Mouse (Mus musculus): ENCODE data around the gene Ackr3. TPM values are rescaled to one million over a fixed set of nuclear protein-coding genes. Genes with fewer than 3 reads are reported as not detected.

Gene Ackr3
- polyA plus RNA-seq (2017; shearing (Covaris generic)): under 1 TPM in 1 of 3 experiments, not detected in 2; 0.54 TPM

DNA sequence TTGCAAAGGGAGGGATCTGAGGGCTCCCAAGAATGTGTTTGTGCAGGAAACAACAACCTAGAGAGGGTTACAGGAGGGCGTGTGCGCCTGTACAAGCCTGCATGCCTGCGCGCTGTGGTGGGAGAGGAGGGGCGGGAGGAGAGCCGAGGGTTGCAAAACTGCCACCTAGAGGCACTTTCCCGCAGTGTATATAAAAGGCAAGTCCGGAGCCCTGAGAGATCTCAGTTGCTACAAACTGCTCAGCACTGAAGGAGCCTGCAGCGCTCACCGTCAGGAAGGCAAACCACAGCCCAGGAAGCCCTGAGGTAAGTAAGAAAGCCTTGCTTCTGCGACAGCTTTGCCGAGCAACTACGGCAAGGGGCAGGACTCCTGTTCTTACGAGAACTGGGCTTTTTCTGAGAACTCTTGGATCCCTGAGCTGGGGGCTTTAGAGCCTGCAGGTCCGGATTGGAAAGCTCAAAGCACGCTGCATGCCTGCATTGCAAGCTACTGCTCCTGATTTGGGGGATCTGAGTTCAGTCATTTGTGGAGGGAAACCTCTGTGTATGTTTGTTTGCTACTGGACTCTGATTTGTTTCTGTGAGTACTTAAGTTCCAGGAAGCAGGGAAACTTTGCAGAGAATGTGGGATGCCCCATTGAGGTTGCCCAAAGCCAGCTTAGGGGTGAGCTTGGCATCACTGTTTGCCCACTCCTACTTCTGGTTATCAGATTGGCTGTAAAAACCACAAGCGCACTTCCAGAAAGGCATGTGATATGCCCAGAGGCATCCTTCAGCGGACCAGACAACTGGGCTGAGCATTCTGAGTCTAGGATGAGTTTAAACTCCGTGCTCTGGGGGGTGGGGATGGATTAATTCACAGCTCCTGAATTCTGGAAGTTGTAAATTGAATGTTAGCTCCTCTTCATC lies at the start of gene Ackr3:
TSS of gene Ackr3 (plus strand) at position 198 of the 908 bp plus-strand sequence.
- no peak for ATAC-seq

DNA sequence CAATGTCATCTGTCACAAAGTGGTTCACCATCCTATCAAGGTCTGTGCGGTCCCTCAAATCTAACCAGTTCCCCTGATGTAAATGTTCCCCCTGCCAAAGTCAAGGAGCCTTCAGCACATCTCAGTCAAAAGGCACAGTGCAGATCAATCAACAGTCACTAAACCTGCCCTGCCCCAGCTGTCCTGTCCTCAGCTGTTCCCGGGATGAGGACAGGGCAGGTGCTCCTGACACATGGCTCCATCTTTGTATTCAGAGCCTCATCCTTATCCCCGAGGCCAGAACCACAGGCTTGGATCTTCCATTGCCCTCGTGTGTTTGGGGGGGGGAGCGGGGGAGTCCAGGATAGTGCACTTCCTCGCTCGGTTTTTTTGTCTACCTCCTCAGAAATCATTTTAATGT lies 47.2 kb upstream of the Ackr3 start:
- no peak for ATAC-seq

DNA sequence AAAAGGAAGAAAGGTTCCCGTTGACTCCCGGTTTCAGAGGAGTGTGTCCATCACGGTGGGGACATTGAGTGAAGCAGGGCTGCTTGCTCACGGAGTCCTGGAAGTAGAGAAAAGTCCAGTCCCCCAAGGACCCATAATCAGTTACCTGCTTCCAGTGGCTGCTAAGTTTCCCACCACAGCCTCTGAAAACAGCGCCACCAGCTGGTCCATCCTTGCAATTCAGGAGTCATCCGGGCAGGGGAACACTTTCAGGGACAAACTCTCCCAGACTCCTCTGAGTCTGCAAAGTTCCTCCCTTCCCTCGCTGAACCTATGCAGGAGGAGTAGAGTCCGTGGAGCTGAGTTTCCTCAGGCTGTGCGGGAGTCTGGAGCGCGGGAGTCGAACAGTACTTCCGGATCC lies 43.9 kb upstream of the Ackr3 start:
- no peak for ATAC-seq

DNA sequence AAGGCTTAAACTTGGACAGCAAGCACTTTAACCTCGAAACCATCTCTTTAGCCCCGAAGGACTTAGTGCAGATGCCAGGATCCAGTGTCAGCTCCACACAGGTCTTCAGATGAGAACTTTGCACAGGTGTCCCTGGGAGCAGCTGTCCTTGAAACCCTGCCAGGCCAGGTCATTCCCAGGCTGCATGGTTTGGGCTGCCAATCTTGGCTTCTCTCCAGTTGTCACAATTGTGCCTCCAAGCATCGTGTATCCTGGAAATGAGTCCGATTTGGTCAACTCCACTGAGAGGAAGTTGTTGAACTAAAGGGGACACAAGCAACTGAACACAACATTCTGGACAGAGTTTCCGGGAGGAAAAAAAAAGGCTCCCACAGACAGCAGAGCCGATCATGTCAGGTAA lies 42.2 kb upstream of the Ackr3 start:
- ATAC-seq: no peak

DNA sequence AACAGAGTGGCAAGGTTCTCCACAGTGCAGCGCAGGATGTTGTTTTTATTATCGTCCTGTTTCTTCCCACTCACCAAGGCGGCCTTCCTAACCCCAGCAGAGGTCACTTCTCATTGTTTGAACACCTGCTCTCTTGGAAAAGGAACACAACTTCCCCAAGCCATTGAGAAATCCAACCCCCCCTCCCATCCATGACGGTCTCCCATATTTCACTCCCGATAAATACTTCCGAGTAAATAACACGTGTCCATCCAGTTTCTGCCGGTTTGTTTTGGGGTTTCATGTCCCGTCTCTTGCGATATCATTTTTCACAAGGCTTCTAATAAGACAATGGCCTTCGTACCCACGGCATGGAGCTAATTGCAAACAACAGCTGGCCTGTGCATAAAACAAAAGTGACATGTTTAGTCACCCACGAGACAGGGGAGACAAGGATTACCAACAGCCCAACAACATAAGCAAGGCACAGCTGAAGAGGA lies 41.4 kb upstream of the Ackr3 start:
- ATAC-seq: no peak

DNA sequence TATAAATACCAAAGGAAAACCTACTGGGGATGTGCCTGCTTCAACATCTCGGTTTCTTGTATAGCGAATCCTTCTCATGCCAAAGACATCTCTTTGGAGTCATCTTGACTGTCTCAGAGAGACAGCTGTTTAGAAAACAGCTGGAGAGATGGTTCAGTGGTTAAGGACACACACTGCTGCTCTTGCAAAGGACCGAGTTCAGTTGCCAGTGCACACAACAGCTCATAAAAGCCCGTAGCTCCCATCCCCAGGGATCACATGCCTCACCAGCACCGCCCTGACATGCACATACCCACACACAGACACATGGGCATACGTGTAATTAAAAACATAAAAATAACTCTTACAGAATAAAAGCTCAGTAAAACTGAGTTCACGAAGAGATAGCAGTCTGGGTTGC lies 40.6 kb upstream of the Ackr3 start:
- no peak for ATAC-seq

DNA sequence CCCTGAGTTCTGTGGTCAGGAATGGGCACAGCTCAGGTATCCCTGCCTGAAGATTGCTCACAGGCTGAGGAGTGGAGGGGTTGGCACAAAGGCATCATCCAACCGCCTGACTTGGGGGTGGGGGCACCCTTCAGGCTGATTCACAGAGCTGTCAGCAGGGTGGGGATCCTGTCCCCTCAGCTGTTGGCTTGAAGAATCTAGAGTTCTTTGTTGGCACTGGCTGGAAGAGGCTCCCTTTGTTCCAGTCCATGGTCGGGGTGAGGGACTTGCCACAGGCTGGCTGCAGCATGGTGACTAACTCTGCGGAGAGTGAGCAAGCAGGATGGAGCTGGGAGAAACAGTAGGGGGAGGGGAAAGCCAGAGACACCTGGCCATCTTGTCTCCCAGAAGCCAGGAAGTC lies 39.5 kb upstream of the Ackr3 start:
- ATAC-seq: no peak

DNA sequence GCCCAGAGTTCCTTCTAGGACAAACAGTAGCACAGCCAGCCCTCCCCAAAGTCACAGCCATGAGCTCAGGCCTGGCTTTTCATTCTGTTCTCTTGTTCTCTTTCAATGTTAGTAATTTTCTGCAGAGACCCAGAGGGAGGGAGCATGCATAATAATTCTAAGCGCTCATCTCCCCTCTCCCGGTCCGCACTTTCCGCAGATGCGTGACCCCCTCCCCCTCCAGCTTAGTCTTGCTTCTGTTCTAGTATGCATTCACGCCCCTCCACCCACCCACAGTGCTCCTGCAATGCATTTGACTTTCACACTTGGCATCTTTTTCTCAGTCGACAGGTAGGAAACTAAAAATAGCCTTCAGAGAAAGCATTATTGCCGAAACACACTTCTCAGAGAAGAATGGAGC lies 29.4 kb upstream of the Ackr3 start:
- ATAC-seq: no peak

DNA sequence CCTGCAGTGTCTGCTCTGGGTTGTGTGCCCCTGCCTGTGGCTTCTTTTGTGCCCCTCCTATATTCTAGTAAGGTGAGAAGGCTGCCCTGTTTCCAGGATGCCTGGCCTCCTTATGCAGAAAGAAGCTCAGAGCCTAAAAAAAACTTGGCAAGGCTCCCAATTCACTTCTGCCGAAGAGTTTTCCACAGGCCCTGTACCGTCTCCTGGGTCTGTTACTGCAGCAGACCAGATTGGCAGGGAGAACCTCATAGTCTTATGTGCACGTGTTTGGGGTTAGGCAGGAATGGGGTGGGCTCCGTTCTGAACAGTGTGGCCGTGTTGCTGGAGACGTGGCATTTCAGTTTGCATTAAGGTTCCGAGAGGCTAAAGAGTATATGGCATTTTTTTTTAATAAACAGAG lies 27.6 kb upstream of the Ackr3 start:
- no peak for ATAC-seq

DNA sequence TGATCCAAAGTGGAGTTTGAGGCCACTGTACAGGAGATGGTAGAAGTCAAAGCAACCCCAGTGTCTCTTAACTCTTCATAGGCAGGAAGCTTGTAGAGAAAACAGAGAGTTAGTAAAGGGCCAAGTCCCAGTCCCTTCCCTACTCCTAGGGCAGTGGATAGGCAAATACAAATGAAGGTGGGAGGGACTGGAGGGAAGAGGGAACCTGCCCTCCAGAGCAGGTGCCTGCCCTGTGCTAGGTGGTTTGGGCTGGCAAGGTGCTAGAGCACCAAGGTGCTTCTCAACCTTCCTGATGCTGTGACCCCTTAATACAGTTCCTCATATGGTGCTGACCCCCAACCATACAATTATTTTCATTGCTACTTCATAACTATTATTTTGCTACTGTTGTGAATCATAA lies 26.2 kb upstream of the Ackr3 start:
- no peak for ATAC-seq

DNA sequence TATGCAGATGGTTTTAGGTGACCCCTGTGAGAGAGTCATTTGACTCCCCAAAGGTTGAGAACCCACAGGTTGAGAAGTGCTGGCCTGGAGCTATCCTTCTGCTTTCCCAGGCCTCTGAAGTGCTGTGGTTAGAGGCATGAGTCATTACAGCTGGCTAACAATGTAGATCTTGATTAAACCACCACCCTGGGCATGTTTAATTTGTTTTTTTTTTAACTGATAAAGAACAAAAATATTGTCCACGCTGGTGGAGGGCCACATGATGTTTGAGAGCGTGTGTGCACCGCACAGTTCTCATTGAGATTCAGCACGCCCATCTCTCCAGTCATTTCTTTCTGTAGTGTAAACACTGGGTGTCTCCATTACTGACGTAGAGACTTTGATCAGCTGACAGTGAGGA lies 25.8 kb upstream of the Ackr3 start:
- ATAC-seq: no peak

DNA sequence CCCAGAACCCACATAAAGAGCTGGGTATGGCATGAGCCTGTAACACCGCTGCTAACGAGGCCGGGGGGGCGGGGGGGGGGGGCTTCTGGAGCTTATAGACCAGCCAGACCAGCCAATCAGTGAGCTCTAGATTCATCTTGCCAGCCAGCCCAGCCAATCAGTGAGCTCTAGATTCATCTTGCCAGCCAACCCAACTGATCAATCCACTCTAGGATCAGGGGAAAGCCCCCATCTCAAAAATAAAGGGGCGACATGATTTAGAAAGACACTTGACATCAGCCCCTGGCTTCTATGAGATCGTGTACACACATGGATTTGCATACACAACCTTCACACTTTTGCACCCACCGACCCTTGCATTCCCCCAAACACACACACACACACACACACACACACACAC lies 23.3 kb upstream of the Ackr3 start:
- no peak for ATAC-seq

DNA sequence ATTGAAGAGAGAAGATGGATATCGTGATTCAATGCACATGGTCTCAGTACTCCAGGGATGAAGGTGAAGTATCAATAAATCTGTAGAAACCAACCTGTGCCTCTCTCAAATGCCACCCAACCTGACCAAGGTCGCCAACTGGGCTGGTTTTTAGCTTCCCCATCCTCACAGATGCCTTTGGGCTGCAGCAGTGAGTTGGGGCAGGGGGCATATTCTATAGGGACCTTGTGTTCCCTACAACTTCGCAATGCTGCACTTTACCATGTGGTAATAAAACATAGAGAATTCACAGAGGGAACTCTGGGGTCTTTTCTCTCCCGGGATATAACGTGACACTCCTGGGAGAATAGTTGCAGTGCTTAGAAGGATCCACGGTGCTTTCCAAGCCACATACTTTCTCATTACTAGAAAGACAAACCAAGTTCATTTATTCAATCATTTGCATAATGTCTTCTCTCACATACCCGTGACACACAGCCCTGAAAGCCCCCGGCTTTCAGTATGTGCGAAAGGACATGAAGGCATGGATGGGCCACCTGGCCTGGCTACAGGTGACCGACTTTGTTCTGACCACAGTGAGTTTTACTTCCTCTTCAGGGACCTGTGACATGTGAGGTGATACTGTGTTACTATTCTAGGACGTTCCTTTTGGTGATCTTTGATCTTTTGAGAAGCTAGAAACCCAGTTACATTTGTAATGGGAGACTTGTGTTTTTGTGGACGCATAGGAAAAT lies 22.6 kb upstream of the Ackr3 start:
- ATAC-seq: no peak

DNA sequence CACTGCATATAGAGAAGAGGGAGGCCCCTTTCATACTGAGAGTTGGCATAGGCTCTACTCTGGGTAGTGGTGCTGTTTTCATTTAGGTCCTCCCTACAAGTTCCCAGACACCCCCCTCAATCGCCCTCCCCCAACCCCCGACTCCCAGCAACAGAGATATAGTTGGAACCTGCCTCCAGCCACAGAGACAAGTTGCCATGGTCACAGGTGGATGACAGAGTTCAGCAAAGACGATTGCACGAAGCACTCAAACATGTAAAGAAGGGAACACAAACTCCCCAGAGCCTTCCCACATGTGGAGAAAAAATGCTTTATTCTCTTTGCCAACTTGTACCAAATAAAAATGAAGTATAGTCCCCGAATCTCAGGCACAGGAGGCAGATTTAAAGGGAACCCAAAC lies 21.3 kb upstream of the Ackr3 start:
- ATAC-seq: no peak

DNA sequence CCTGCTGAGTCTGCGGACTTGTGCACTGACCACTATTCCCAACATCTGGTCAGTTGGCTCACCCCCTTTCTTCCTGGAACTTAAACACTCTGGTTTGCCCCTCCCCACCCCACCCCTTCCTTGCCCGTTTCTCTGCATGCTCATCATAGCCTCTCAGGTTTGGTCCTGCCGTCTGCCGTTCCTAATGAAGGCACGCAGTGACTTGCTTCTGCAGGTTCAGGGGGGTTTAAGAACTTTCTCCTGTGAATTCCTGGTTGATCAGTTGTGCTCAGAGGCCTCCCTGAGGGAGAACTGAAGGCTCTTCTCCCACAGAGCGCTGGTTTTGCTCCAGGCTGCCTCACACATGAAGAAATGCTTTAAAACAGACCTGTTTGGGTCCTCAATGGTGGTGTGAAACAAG lies 20.2 kb upstream of the Ackr3 start:
- no peak for ATAC-seq

DNA sequence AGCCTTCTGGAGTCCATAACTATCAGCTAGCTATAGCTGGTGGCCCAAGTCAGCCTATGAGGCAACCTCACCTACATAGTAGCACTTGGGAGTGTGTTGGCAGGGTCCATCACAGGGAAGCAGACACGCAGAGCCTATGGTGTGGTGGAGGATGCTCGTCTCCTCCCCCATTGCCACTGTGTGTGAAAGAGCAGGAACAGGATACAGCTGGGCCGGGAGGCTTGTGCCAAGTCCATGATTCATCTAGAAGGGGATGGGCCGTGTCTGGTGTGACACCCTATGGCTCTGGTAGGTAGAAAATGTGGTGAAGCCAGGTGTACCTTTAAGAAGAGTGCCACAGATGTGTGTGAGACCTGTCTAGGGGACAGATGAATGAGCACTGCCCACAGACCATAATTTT lies 17.6 kb upstream of the Ackr3 start:
- no peak for ATAC-seq

DNA sequence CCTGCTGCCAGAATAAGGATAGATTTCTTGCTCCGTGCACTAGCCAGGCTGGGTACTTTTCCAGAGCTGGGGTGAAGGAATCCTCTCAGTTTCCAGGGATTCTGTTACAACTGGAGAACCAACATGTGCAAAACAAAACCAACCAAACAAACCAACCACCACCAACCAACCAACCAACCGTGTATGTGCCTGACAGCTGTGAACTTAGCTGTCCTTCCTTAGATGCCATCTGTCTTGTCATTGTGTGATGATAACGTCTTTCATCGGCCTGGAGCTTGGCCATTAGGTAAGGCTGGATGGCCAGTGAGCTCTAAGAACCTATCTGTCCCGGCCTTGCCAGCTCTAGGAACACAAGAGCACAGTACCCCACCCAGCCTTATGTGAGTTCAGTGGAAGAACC lies 16.9 kb upstream of the Ackr3 start:
- no peak for ATAC-seq

DNA sequence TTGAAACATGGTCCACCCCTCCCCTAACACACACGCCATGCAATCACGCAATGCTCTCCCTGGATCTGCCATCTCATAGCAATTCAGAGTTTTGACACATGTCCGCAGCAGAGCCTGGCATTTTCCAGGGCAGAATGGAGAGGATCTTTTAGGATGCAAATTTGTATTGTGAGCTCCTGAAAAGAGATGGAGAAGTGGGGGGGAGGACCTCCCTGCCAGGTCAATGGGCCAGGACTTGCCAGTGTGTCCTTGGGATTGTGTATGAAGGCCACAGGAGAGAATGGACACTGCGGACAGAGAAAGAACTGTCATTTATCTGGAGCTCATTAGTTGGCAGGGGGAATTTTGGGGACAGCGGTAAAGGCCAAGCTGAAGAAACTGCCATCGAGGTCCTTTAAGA lies 14.7 kb upstream of the Ackr3 start:
- no peak for ATAC-seq

DNA sequence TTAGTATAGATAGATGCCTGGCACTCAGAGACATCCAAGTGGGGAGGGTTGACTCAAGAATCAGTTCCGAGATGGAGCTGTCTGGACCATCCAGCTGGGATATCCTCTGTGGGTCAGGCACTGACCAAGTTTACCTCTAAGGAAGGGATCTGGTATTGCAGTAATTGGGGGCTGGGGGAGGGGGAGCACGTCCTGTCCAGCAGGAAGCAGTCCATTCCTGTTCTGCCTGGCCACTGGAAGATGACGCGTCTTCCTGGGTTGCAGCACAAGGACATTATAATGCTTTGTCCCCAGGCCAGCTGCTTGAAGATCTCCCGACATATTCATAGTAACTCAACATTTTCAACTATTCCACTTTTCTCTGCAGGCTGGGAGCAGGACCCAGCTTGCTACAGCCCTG lies 2.5 kb upstream of the Ackr3 start:
- no peak for ATAC-seq

DNA sequence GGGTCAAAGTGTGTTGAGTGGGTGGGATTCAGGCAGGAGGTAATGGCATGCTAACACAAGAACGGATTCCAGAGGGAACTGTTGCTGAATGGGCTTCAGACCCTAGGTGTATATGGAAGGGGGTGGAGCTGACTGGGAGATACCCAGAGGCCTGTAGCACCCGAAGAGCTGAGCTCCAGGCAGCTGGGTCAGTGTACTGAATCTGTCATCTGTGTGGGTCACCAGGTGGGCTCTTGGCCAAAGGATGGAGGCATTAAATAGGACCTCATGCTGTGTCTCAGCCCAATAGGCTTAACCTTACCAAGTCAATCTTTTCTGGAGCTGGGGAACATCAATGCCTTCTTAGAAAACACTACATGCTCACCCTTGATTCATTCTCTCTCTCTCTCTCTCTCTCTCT lies 2.1 kb upstream of the Ackr3 start:
- ATAC-seq: no peak

DNA sequence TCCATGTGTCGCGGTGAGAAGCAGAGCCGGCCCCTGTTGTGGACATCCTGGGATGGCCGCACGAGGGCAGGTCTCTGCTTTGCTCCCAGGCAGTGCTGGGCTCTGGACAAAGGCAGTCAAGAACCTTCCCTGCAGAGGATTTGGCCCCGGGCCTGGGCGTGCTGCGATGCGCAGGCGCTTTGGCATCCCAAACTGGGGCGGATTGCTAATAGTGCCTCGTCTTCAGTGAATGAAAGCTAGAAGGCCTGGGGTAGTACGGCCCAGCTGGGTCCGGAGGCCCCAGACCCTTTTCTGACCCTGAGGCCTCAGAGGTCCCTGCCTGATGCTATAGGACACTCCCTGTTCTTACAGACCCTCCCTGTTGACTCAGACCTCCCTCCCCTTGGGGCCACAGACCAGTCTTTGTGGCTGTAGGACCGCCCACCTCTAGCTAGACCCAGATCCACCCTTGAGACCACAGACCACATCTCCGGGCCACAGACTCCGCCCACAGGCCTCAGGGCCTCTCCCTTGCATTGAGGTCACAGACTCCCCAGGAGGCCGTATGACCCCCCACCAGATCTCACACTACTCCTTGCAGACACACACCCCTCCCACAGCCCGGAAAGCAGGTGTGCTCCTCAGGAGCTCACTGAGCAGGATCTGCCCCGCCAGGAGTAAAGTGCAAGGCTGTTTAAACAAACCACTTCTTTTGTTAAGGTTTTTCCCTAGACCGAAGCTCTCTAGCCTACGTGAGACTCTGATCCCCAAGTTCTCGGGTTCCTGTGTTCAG lies 1.4 kb upstream of the Ackr3 start:
- ATAC-seq: no peak

DNA sequence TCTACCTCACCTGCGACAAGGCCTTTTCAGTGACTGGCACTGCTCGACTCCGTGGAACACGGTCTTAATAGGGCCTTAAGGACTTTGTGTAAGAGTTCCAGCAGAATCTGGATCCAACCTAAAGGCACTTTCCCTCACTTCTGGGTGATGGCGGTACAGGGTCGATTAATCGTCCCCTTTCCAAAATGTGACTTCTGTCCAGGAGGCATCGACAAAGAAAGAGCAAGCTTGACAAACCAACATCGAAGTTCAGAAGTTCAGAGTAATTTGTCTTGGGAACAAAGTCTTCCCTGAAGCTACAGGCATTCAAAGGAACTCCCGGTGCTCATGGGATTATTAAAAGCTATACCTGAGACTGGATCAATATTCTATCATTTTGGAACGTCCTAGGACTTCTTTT lies 439 bp upstream of the Ackr3 start:
- no peak for ATAC-seq

DNA sequence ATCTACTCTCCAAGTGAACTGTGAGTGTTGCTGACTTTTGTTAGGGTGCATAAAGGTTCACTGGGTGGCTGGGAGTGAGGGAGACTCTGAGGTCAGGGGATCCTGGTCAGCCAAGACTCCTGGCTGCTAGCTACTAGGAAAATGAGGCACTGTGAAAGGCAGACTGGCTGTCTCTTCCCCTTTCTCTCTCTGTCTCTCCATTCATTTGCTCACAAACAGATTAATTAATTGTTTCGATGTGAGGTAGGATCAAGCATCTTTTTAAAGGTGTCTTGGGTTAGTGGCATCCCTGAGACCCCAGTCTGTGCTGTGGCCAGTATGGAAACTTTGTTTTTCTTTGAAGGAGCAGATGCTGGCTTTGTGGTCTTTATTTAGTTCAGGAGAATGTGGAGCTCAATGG lies 1.0 kb downstream of the Ackr3 start:
- ATAC-seq: no peak

Measured in inflammation-experienced regulatory T-cells, adult 6 months (primary cell).